Mouse (Mus musculus) brain, adult 2 months (tissue): Measurements from ENCODE around the gene Bcam.

Source experiments
- DNase-seq: peaks from one replicate; pipeline ENCODE4 v3.0.0; 2011; ENCODE audit warnings: low read depth, low spot score

The Bcam gene

GRCm38 (mm10) chr7:19785874-19786458 is 15.2 kb upstream of the Bcam start:
- DNase-seq: no peak

GRCm38 (mm10) chr7:19784764-19785535 is 14.1 kb upstream of the Bcam start:
- DNase-seq: no peak

GRCm38 (mm10) chr7:19783630-19784029 is 12.8 kb upstream of the Bcam start:
- DNase-seq: no peak

GRCm38 (mm10) chr7:19782645-19783044 is 11.8 kb upstream of the Bcam start:
- DNase-seq: no peak

- DNase-seq: no peak
Measured at GRCm38 (mm10) chr7:19781741-19782140, 10.9 kb upstream of the Bcam start.

GRCm38 (mm10) chr7:19779903-19780302 is 9.1 kb upstream of the Bcam start:
- DNase-seq: no peak

GRCm38 (mm10) chr7:19778645-19779044 is 7.8 kb upstream of the Bcam start:
- no peak for DNase-seq

- no peak for DNase-seq
Measured at GRCm38 (mm10) chr7:19777049-19777723, 6.4 kb upstream of the Bcam start.

GRCm38 (mm10) chr7:19771682-19772081 is 866 bp upstream of the Bcam start:
- no peak for DNase-seq

- peak; percentile 36 for DNase-seq
Measured at GRCm38 (mm10) chr7:19770375-19770754, 451 bp downstream of the Bcam start.

- no peak for DNase-seq
Measured at GRCm38 (mm10) chr7:19769434-19770374, 1.1 kb downstream of the Bcam start.

- DNase-seq: no peak
Measured at GRCm38 (mm10) chr7:19769001-19769400, 1.8 kb downstream of the Bcam start.

GRCm38 (mm10) chr7:19768251-19768650 is 2.6 kb downstream of the Bcam start:
- no peak for DNase-seq

GRCm38 (mm10) chr7:19764581-19764980 is 6.2 kb downstream of the Bcam start:
- no peak for DNase-seq

GRCm38 (mm10) chr7:19763829-19764477 is 6.9 kb downstream of the Bcam start:
- no peak for DNase-seq

GRCm38 (mm10) chr7:19762283-19762682 is 8.5 kb downstream of the Bcam start:
- DNase-seq: no peak

GRCm38 (mm10) chr7:19760021-19760420 is 10.8 kb downstream of the Bcam start:
- DNase-seq: no peak

GRCm38 (mm10) chr7:19758623-19759022 is 12.2 kb downstream of the Bcam start:
- DNase-seq: no peak

GRCm38 (mm10) chr7:19755851-19756786 is 14.7 kb downstream of the Bcam start:
- no peak for DNase-seq

- no peak for DNase-seq
Measured at GRCm38 (mm10) chr7:19755008-19755407, 15.8 kb downstream of the Bcam start.
